Mouse (Mus musculus) MEL (cell line): ENCODE data around the gene Gas7.

Experiments
- BHLHE40 ChIP-seq: IDR thresholded peaks from 2 replicates; pipeline ENCODE4 v1.6.1; 2012; ENCODE audit warnings: low read depth, mild to moderate bottlenecking, inconsistent platforms, low read length, improper control_type of control experiment, borderline replicate concordance
- CHD1 ChIP-seq: IDR thresholded peaks from 2 replicates; pipeline ENCODE4 v1.6.1; 2012; ENCODE audit warnings: low read depth, mild to moderate bottlenecking, inconsistent platforms, low read length, improper control_type of control experiment
- CTCF ChIP-seq, 3 experiments: IDR thresholded peaks in 2 of 3; conservative IDR thresholded peaks in 1 of 3; 2 replicates each; pipeline ENCODE4 v1.5.1; 2011 to 2012; ENCODE audit warnings: low read length in 3 of 3, low read depth in 2 of 3, mild to moderate bottlenecking in 2 of 3, improper control_type of control experiment in 1 of 3, inconsistent platforms in 1 of 3, mixed read lengths in 1 of 3, moderate library complexity in 1 of 3; ENCODE audit not compliant: control insufficient read depth in 1 of 3, insufficient read depth in 1 of 3, poor library complexity in 1 of 3, severe bottlenecking in 1 of 3
- EP300 ChIP-seq, 2 experiments: IDR thresholded peaks; 2 replicates each; pipeline ENCODE4 v1.6.1; 2011; ENCODE audit warnings: improper control_type of control experiment in 2 of 2, low read length in 2 of 2, low read depth in 1 of 2, mild to moderate bottlenecking in 1 of 2
- GATA1 ChIP-seq: IDR thresholded peaks from 2 replicates; pipeline ENCODE4 v1.6.1; 2011; ENCODE audit warnings: low read depth, low read length, improper control_type of control experiment
- MYC ChIP-seq: IDR thresholded peaks from 2 replicates; pipeline ENCODE4 v1.6.1; 2011; ENCODE audit warnings: low read depth, mild to moderate bottlenecking, low read length, improper control_type of control experiment, moderate library complexity
- POLR2A ChIP-seq, 2 experiments: IDR thresholded peaks; 2 replicates each; pipeline ENCODE4 v1.6.1; 2011 to 2012; ENCODE audit warnings: low read length in 2 of 2, mild to moderate bottlenecking in 2 of 2, control low read depth in 1 of 2, improper control_type of control experiment in 1 of 2, low read depth in 1 of 2, moderate library complexity in 1 of 2; ENCODE audit not compliant: control insufficient read depth in 1 of 2, insufficient read depth in 1 of 2, poor library complexity in 1 of 2
- RCOR1 ChIP-seq: IDR thresholded peaks from 2 replicates; pipeline ENCODE4 v1.6.1; 2012; ENCODE audit warnings: low read depth, mild to moderate bottlenecking, inconsistent platforms, low read length, improper control_type of control experiment
- ZC3H11A ChIP-seq: IDR thresholded peaks from 2 replicates; pipeline ENCODE4 v1.6.1; 2012; ENCODE audit warnings: low read depth, mild to moderate bottlenecking, inconsistent platforms, low read length, improper control_type of control experiment
- ZKSCAN1 ChIP-seq: IDR thresholded peaks from 2 replicates; pipeline ENCODE4 v1.6.1; 2012; ENCODE audit warnings: low read depth, mild to moderate bottlenecking, inconsistent platforms, low read length, improper control_type of control experiment, moderate library complexity

DNA sequence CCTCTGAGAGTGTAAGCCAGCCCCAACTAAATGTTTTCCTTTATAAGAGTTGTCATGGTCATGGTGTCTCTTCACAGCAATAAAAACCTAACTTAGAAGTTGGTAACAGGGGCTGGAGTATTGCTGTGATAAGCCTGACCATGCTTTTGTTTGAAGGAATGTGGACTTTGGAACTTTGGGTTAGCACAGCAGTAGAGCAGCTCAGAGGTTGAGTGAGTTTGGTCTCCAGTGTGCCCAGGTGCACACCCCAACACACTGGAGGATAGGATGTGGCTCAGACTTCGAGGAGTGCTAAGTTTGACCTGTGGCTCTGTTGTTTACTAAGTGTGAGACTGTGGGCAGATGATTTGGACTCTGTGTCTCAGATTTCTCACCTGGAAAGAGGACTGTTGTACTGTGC lies 41.6 kb downstream of the Gas7 start:
- TF ChIP-seq CHD1 (no peak), POLR2A (IDR thresholded peaks at IDR 0.05; ENCODE audit: control insufficient read depth in 1 of 2, insufficient read depth in 1 of 2, low read depth in 1 of 2, low read length in 2 of 2, poor library complexity in 1 of 2) (no peak), EP300 (IDR thresholded peaks at IDR 0.05; ENCODE audit: low read depth in 1 of 2, low read length in 2 of 2) (no peak), GATA1 (no peak), BHLHE40 (no peak), CTCF (IDR thresholded peaks at IDR 0.05 in 2 of 3, conservative IDR thresholded peaks at IDR 0.05 in 1 of 3; ENCODE audit: control insufficient read depth in 1 of 3, insufficient read depth in 1 of 3, low read depth in 2 of 3, low read length in 3 of 3, poor library complexity in 1 of 3, severe bottlenecking in 1 of 3) (no peak), MYC (no peak), RCOR1 (no peak), ZC3H11A (no peak), ZKSCAN1 (no peak)
